Mouse (Mus musculus) hindbrain, embryonic 11.5 days (tissue): ENCODE data around the gene Nr1d1. TPM values are rescaled to one million over a fixed set of nuclear protein-coding genes. Genes with fewer than 3 reads are reported as not detected.
A peak's percentile ranks its signal among the peaks of the same experiment; 100 is the strongest.

ENCODE experiments used
- ATAC-seq: fragments of 200-750 bp; cut with Nextera tagmentation; 2 replicates; pipeline ENCODE4 v1.8.0; 2017; ENCODE audit warnings: mild to moderate bottlenecking, moderate TSS enrichment, moderate library complexity; ENCODE audit not compliant: low FRiP score
- DNase-seq: peaks from one replicate; pipeline ENCODE4 v3.0.0-alpha.2; 2015; ENCODE audit warnings: low spot score
- H3K27ac ChIP-seq: fragments of 300-500 bp; sonication (generic); 2 replicates; pipeline ENCODE4 v1.5.1; 2014; ENCODE audit warnings: mild to moderate bottlenecking, low read depth, low read length
- H3K27me3 ChIP-seq: fragments of 300-500 bp; sonication (generic); 2 replicates; pipeline ENCODE4 v1.6.1; 2014; ENCODE audit warnings: mild to moderate bottlenecking, low read length, moderate library complexity, mixed read lengths; ENCODE audit not compliant: control insufficient read depth, insufficient read depth
- H3K36me3 ChIP-seq: fragments of 300-500 bp; sonication (generic); 2 replicates; pipeline ENCODE4 v1.6.1; 2014; ENCODE audit warnings: mild to moderate bottlenecking, low read length, moderate library complexity, mixed read lengths; ENCODE audit not compliant: control insufficient read depth, insufficient read depth
- H3K4me1 ChIP-seq: fragments of 300-500 bp; sonication (generic); replicated peaks from 2 replicates; pipeline ENCODE4 v1.6.1; 2014; ENCODE audit warnings: low read length, mixed read lengths; ENCODE audit not compliant: control insufficient read depth, insufficient read depth
- H3K4me2 ChIP-seq: fragments of 300-500 bp; sonication (generic); replicated peaks from 2 replicates; pipeline ENCODE4 v1.6.1; 2014; ENCODE audit warnings: mild to moderate bottlenecking, low read depth, low read length
- H3K4me3 ChIP-seq: fragments of 300-500 bp; sonication (generic); 2 replicates; pipeline ENCODE4 v1.5.1; 2014; ENCODE audit warnings: low read depth, low read length
- H3K9ac ChIP-seq: fragments of 300-500 bp; sonication (generic); 2 replicates; pipeline ENCODE4 v1.6.1; 2014; ENCODE audit warnings: low read depth, low read length
- H3K9me3 ChIP-seq: fragments of 300-500 bp; sonication (generic); 2 replicates; pipeline ENCODE4 v1.6.1; 2016; ENCODE audit warnings: low read length; ENCODE audit not compliant: control insufficient read depth
- WGBS: fragments of 180-500 bp; shearing (Covaris S2); extraction: QIAGEN DNeasy Blood & Tissue Kit; methylation state at CpG from one replicate; pipeline ENCODE4 v1.1.7; 2014; 5-methylcytosine and 5-hydroxymethylcytosine counted together
- polyA plus RNA-seq: library from polyadenylated mRNA; unstranded; fragments of >200 nt; fragmentation: Nextera tagmentation; extraction: Ambion mirVana; gene quantifications from 2 replicates; pipeline ENCODE4 v1.2.1, GENCODE M21; 2014

Gene Nr1d1
- polyA plus RNA-seq, 1 experiment from 2014 or later = 1.4 TPM

- H3K27ac ChIP-seq = no peak overlapping the region
- no peak for DNase-seq
- peak overlapping the region; percentile 41; the same call in 1 of the 2 replicates for H3K4me3 ChIP-seq
- H3K4me2 ChIP-seq = peak overlapping the region; percentile 93; the same call in 1 of the 2 replicates
- H3K36me3 ChIP-seq = no peaks in the 10 kb centered on the region
- H3K9me3 ChIP-seq = no peaks in the 10 kb centered on the region
- H3K4me1 ChIP-seq = peaks cover 15% of the 10 kb centered on the region
- no peak overlapping the region for H3K9ac ChIP-seq
- 38% methylated on average over 5 of the region's 5 CpGs for whole genome bisulfite sequencing
- ATAC-seq = no peak
- no peaks in the 10 kb centered on the region for H3K27me3 ChIP-seq
Measured at GRCm38 (mm10) chr11:98789824-98790223, 14.7 kb upstream of the Nr1d1 start.

- Histone ChIP-seq H3K4me1 (peaks cover 15% of the 10 kb centered on the region), H3K9ac (peak overlapping the region; percentile 57; the same call in 1 of the 2 replicates), H3K4me3 (peak overlapping the region; percentile 41), H3K27me3 (no peaks in the 10 kb centered on the region), H3K36me3 (no peaks in the 10 kb centered on the region), H3K4me2 (peak overlapping the region; percentile 93), H3K27ac (no peak overlapping the region), H3K9me3 (no peaks in the 10 kb centered on the region)
- DNase-seq (no peak), ATAC-seq (peak; percentile 41; the same call in 1 of the 2 replicates)
- WGBS = 2% methylated on average over 25 of the region's 25 CpGs
Measured at GRCm38 (mm10) chr11:98789219-98789807, 14.2 kb upstream of the Nr1d1 start.

GRCm38 (mm10) chr11:98788550-98789218 is 13.6 kb upstream of the Nr1d1 start:
- Histone ChIP-seq H3K4me2 (peak overlapping the region; percentile 93), H3K27ac (0 out of 2 replicates have a peak overlapping the region, but pooled peaks have one; percentile 12), H3K9me3 (no peaks in the 10 kb centered on the region), H3K27me3 (no peaks in the 10 kb centered on the region), H3K9ac (no peak overlapping the region; the same call in 1 of the 2 replicates), H3K4me1 (peaks cover 14% of the 10 kb centered on the region), H3K4me3 (peak overlapping the region; percentile 41), H3K36me3 (no peaks in the 10 kb centered on the region)
- DNase-seq = peak; percentile 87
- ATAC-seq = peak; percentile 87
- WGBS = 16% methylated on average over 18 of the region's 18 CpGs

GRCm38 (mm10) chr11:98788139-98788538 is 13.0 kb upstream of the Nr1d1 start:
- Histone ChIP-seq H3K9me3 (no peaks in the 10 kb centered on the region), H3K36me3 (no peaks in the 10 kb centered on the region), H3K9ac (no peak overlapping the region), H3K27ac (no peak overlapping the region), H3K4me3 (no peak overlapping the region), H3K27me3 (no peaks in the 10 kb centered on the region), H3K4me2 (no peak overlapping the region), H3K4me1 (peaks cover 15% of the 10 kb centered on the region; the same call in 1 of the 2 replicates)
- no peak for ATAC-seq
- DNase-seq = no peak
- 96% methylated on average over 5 of the region's 5 CpGs for WGBS

- no peak for ATAC-seq
- H3K36me3 ChIP-seq = no peaks in the 10 kb centered on the region
Measured at GRCm38 (mm10) chr11:98787691-98788090, 12.6 kb upstream of the Nr1d1 start.

GRCm38 (mm10) chr11:98787229-98787628 is 12.1 kb upstream of the Nr1d1 start:
- no peak overlapping the region for H3K4me2 ChIP-seq
- no peak overlapping the region for H3K27ac ChIP-seq
- peaks cover 21% of the 10 kb centered on the region for H3K4me1 ChIP-seq
- WGBS = 35% methylated on average over 7 of the region's 7 CpGs
- no peaks in the 10 kb centered on the region for H3K9me3 ChIP-seq
- 0 out of 2 replicates have a peak, but pooled peaks have one; percentile 12 for ATAC-seq
- no peak for DNase-seq
- no peaks in the 10 kb centered on the region for H3K36me3 ChIP-seq
- no peak overlapping the region for H3K4me3 ChIP-seq
- H3K9ac ChIP-seq = no peak overlapping the region
- no peaks in the 10 kb centered on the region for H3K27me3 ChIP-seq

More at GRCm38 (mm10) chr11:98787691-98788090, 12.6 kb upstream of the Nr1d1 start:
- WGBS = 90% methylated on average over 1 of the region's 1 CpGs
- no peaks in the 10 kb centered on the region for H3K27me3 ChIP-seq
- DNase-seq = peak; percentile 19
- H3K4me3 ChIP-seq = no peak overlapping the region
- H3K27ac ChIP-seq = no peak overlapping the region
- H3K9me3 ChIP-seq = no peaks in the 10 kb centered on the region
- H3K4me2 ChIP-seq = no peak overlapping the region
- H3K9ac ChIP-seq = no peak overlapping the region
- peaks cover 19% of the 10 kb centered on the region for H3K4me1 ChIP-seq

- H3K9ac ChIP-seq = no peak overlapping the region
- no peaks in the 10 kb centered on the region for H3K36me3 ChIP-seq
- ATAC-seq (peak; percentile 43; the same call in 1 of the 2 replicates), DNase-seq (peak; percentile 98)
- no peak overlapping the region for H3K27ac ChIP-seq
- peaks cover 27% of the 10 kb centered on the region for H3K4me1 ChIP-seq
- no peaks in the 10 kb centered on the region for H3K9me3 ChIP-seq
- 8% methylated on average over 14 of the region's 15 CpGs for WGBS
- 0 out of 2 replicates have a peak overlapping the region, but pooled peaks have one; percentile 4 for H3K4me2 ChIP-seq
- no peaks in the 10 kb centered on the region for H3K27me3 ChIP-seq
- no peak overlapping the region for H3K4me3 ChIP-seq
Measured at GRCm38 (mm10) chr11:98786359-98787214, 11.5 kb upstream of the Nr1d1 start.

- WGBS = 11% methylated on average over 12 of the region's 12 CpGs
- H3K9ac ChIP-seq = no peak overlapping the region
- H3K36me3 ChIP-seq = no peaks in the 10 kb centered on the region
- no peak overlapping the region for H3K4me2 ChIP-seq
- no peaks in the 10 kb centered on the region for H3K9me3 ChIP-seq
- H3K27ac ChIP-seq = no peak overlapping the region
- ATAC-seq = no peak
- no peak overlapping the region for H3K4me3 ChIP-seq
- peak; percentile 64 for DNase-seq
- no peaks in the 10 kb centered on the region for H3K27me3 ChIP-seq
- peaks cover 28% of the 10 kb centered on the region for H3K4me1 ChIP-seq
Measured at GRCm38 (mm10) chr11:98785772-98786281, 10.7 kb upstream of the Nr1d1 start.
